In genomic region chr17:7014190-7014589, GRCm38 (mm10) we compare ENCODE assay signal across 14 mouse cellular contexts. TPM values are rescaled to one million over a fixed set of nuclear protein-coding genes. Genes with fewer than 3 reads are reported as not detected.
"Had no signal": no experiment of that assay in that cellular context is flagged by ENCODE, and none has a peak within 500 bp of the region (broad histone marks: within the 10 kb centered on the region; RNA-seq: fewer than 3 reads in every experiment).

No protein-coding gene starts in this region.

RNA-seq across cellular contexts. Expression of gene Gm1604a, which starts 11.2 kb away (rescaled TPM):
- polyA plus RNA-seq: lung, embryonic 14.5 days; lung, embryonic 16.5 days; midbrain, embryonic 10.5 days; midbrain, embryonic 12.5 days; midbrain, embryonic 14.5 days; myocyte; neural tube, embryonic 11.5 days; neural tube, embryonic 13.5 days; spleen, adult 2 months; stomach, embryonic 15.5 days; stomach, postnatal 0 days; testis, adult 2 months had no signal

RNA-seq across cellular contexts. Expression of gene Gm49721, which starts 35.5 kb away (rescaled TPM):
- total RNA-seq: megakaryocyte-erythroid progenitor cell, adult 5-6 weeks had no signal
- polyA plus RNA-seq: liver, embryonic 16.5 days; midbrain, embryonic 14.5 days; myocyte; spleen, adult 2 months had no signal
